Mouse (Mus musculus) bone marrow macrophage, adult 2 months (primary cell): ENCODE results near the gene Sbk1.

Source experiments
- CTCF ChIP-seq: IDR thresholded peaks from 2 replicates; pipeline ENCODE4 v1.5.1; 2012; ENCODE audit warnings: low read depth, mild to moderate bottlenecking, low read length, moderate library complexity
- POLR2A ChIP-seq: IDR thresholded peaks from 2 replicates; pipeline ENCODE4 v1.6.1; 2012; ENCODE audit warnings: mild to moderate bottlenecking, low read depth, low read length, borderline replicate concordance

DNA sequence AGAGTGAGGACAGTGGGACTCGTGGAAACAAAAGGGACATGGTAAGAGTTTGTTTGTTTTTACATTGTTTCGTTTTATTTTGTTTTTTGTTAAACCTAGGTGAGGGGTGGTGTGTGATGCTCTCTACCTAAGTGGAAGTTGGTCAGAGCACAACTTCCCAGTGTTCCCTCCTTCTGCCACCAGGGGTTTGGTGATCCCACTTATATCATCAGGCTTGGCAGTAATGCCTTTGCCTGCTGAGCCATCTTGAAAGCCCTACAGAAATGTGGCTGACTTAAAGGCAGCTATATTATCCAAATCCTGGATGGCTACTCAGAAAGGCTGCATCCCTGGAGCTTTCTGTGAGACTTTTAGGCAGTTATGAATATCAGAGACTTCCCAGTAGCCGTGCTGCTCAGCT, 60.3 kb downstream of the Sbk1 start:
- TF ChIP-seq CTCF (no peak), POLR2A (no peak)
